ENCODE assay signal across 8 mouse cellular contexts in genomic region chr6:53819761-53820485, GRCm38 (mm10). TPM values are rescaled to one million over a fixed set of nuclear protein-coding genes. Genes with fewer than 3 reads are reported as not detected.
DNase-seq lines count a peak whose midpoint lies in the region; ATAC-seq and TF ChIP-seq lines count a peak whose summit lies in the region.

No protein-coding gene starts in this region.

- no peaks in the 10 kb centered on the region for H3K9me3 ChIP-seq in stomach, postnatal 0 days (ENCODE audit: control insufficient read depth, low read length)

- no peak for TF ChIP-seq CTCF in layer of hippocampus, adult 2 months (conservative IDR thresholded peaks at IDR 0.05)
- no peak for TF ChIP-seq CTCF in stomach, postnatal 0 days (IDR thresholded peaks at IDR 0.05; ENCODE audit: low read depth)

- no peak for DNase-seq in layer of hippocampus, adult 2 months (ENCODE audit: low spot score in 2 of 2)
- no peak for DNase-seq in layer of hippocampus, postnatal 14 days (ENCODE audit: low spot score in 2 of 2)
- DNase-seq in gastrocnemius, postnatal 4 days (ENCODE audit: low spot score in 2 of 2) = peak; percentile 33 to 64
- peak; percentile 67 for DNase-seq in kidney, postnatal 10 days
- DNase-seq in lung, postnatal 4 days = peak; percentile 59 to 63
- DNase-seq in stomach, postnatal 0 days (ENCODE audit: low spot score) = peak; percentile 43
- DNase-seq in adipocyte (ENCODE audit: low spot score) = no peak

- ATAC-seq in stomach, postnatal 0 days (ENCODE audit: low FRiP score, low TSS enrichment) = no peak

- H3K4me1 ChIP-seq in brown adipose tissue, adult 24 weeks (ENCODE audit: control insufficient read depth, insufficient read depth, insufficient read length, low read length) = peaks cover 7% of the 10 kb centered on the region
- H3K4me1 ChIP-seq in stomach, postnatal 0 days (replicated peaks; ENCODE audit: control insufficient read depth, insufficient read depth) = peaks cover 17% of the 10 kb centered on the region

- WGBS in stomach, postnatal 0 days = under 1% methylated on average over 56 of the region's 64 CpGs

- H3K27me3 ChIP-seq in stomach, postnatal 0 days (ENCODE audit: control insufficient read depth, insufficient read depth, low read length) = no peaks in the 10 kb centered on the region; the same call in 1 of the 2 replicates

- H3K27ac ChIP-seq in layer of hippocampus, adult 2 months = peak overlapping the region; percentile 91
- H3K27ac ChIP-seq in brown adipose tissue, adult 24 weeks (replicated peaks; ENCODE audit: low read depth, low read length) = peak overlapping the region; percentile 56; the same call in 1 of the 2 replicates
- peak overlapping the region; percentile 93 for H3K27ac ChIP-seq in stomach, postnatal 0 days (replicated peaks)

- H3K4me2 ChIP-seq in stomach, postnatal 0 days (replicated peaks; ENCODE audit: low read depth) = peak overlapping the region; percentile 77

- H3K9ac ChIP-seq in stomach, postnatal 0 days (ENCODE audit: low read length) = peak overlapping the region; percentile 68

- no peaks in the 10 kb centered on the region for H3K36me3 ChIP-seq in stomach, postnatal 0 days (ENCODE audit: control insufficient read depth, insufficient read depth, low read length)

- TF ChIP-seq EP300 in stomach, postnatal 0 days (optimal IDR thresholded peaks at IDR 0.05) = no peak

- peak overlapping the region; percentile 68 for H3K4me3 ChIP-seq in layer of hippocampus, adult 2 months
- H3K4me3 ChIP-seq in brown adipose tissue, adult 24 weeks (ENCODE audit: insufficient read depth, low read depth, low read length) = peak overlapping the region; percentile 58
- peak overlapping the region; percentile 57 for H3K4me3 ChIP-seq in stomach, postnatal 0 days (ENCODE audit: low read depth, low read length)

RNA-seq across cellular contexts. Expression of gene Tril, which starts 0.7 kb away (rescaled TPM):
- 10 to 100 TPM; 32.2 to 35.7 TPM for total RNA-seq in layer of hippocampus, adult 2 months (2021)
- 10 to 100 TPM; 56.2 to 58.3 TPM for total RNA-seq in layer of hippocampus, postnatal 14 days (2021)
- 1.3 and 1.5 TPM in 2 replicates for polyA plus RNA-seq in brown adipose tissue, adult 24 weeks (2012; ENCODE audit: insufficient read depth, insufficient read length, missing spikeins)
- total RNA-seq in gastrocnemius, postnatal 4 days (2021) = 10 to 100 TPM; 25.9 to 30.0 TPM
- polyA plus RNA-seq in stomach, postnatal 0 days (2015; fragmentation: Nextera tagmentation; extraction: Ambion mirVana) = 6.8 and 7.4 TPM in 2 replicates

Comparison
In these comparisons a context has a peak if more than half of its experiments do, and no peak if none do; other contexts are left out.
1. DNase-seq: peak in gastrocnemius, postnatal 4 days (2 of 2), kidney, postnatal 10 days (single experiment), lung, postnatal 4 days (2 of 2) and stomach, postnatal 0 days (single experiment); none in layer of hippocampus, adult 2 months (0 of 2), layer of hippocampus, postnatal 14 days (0 of 2) and adipocyte (single experiment).
2. Peak in every context shown above with its lines, with median percentiles within 50 percentile points of each other: H3K27ac ChIP-seq and H3K4me3 ChIP-seq.